Mouse (Mus musculus) limb, embryonic 13.5 days (tissue): ENCODE data around the gene Nebl. TPM values are rescaled to one million over a fixed set of nuclear protein-coding genes. Genes with fewer than 3 reads are reported as not detected.
A peak's percentile ranks its signal among the peaks of the same experiment; 100 is the strongest.

Experiments
- ATAC-seq: fragments of 200-750 bp; cut with Nextera tagmentation; 2 replicates; pipeline ENCODE4 v1.8.0; 2017; ENCODE audit warnings: low read depth, moderate number of reproducible peaks, moderate TSS enrichment; ENCODE audit not compliant: low FRiP score
- H3K27ac ChIP-seq: fragments of 300-500 bp; sonication (generic); 2 replicates; pipeline ENCODE4 v1.5.1; 2015; ENCODE audit warnings: inconsistent platforms, mild to moderate bottlenecking, moderate library complexity
- H3K27me3 ChIP-seq: fragments of 300-500 bp; sonication (generic); 2 replicates; pipeline ENCODE4 v1.6.1; 2015; ENCODE audit warnings: mild to moderate bottlenecking, inconsistent platforms
- H3K36me3 ChIP-seq: fragments of 300-500 bp; sonication (generic); 2 replicates; pipeline ENCODE4 v1.6.1; 2015; ENCODE audit warnings: inconsistent platforms, mild to moderate bottlenecking, moderate library complexity
- H3K4me1 ChIP-seq: fragments of 300-500 bp; sonication (generic); 2 replicates; pipeline ENCODE4 v1.6.1; 2015; ENCODE audit warnings: inconsistent platforms
- H3K4me2 ChIP-seq: fragments of 300-500 bp; sonication (generic); replicated peaks from 2 replicates; pipeline ENCODE4 v1.6.1; 2015; ENCODE audit warnings: inconsistent platforms, mild to moderate bottlenecking, moderate library complexity
- H3K4me3 ChIP-seq: fragments of 300-500 bp; sonication (generic); 2 replicates; pipeline ENCODE4 v1.5.1; 2015; ENCODE audit warnings: moderate library complexity, mild to moderate bottlenecking, inconsistent platforms
- H3K9ac ChIP-seq: fragments of 300-500 bp; sonication (generic); 2 replicates; pipeline ENCODE4 v1.6.1; 2015; ENCODE audit warnings: mild to moderate bottlenecking, inconsistent platforms
- H3K9me3 ChIP-seq: fragments of 300-500 bp; sonication (generic); 2 replicates; pipeline ENCODE4 v1.6.1; 2016; ENCODE audit warnings: inconsistent platforms
- WGBS: fragments of 180-500 bp; shearing (Covaris S2); methylation state at CpG from one replicate; pipeline ENCODE4 v1.1.7; 2015; 5-methylcytosine and 5-hydroxymethylcytosine counted together
- polyA plus RNA-seq: library from polyadenylated mRNA; unstranded; fragments of >200 nt; fragmentation: Nextera tagmentation; extraction: Ambion mirVana; gene quantifications from 2 replicates; pipeline ENCODE4 v1.2.1, GENCODE M21; 2015

The Nebl gene
- polyA plus RNA-seq: 16.9 and 20.8 TPM in 2 replicates

DNA sequence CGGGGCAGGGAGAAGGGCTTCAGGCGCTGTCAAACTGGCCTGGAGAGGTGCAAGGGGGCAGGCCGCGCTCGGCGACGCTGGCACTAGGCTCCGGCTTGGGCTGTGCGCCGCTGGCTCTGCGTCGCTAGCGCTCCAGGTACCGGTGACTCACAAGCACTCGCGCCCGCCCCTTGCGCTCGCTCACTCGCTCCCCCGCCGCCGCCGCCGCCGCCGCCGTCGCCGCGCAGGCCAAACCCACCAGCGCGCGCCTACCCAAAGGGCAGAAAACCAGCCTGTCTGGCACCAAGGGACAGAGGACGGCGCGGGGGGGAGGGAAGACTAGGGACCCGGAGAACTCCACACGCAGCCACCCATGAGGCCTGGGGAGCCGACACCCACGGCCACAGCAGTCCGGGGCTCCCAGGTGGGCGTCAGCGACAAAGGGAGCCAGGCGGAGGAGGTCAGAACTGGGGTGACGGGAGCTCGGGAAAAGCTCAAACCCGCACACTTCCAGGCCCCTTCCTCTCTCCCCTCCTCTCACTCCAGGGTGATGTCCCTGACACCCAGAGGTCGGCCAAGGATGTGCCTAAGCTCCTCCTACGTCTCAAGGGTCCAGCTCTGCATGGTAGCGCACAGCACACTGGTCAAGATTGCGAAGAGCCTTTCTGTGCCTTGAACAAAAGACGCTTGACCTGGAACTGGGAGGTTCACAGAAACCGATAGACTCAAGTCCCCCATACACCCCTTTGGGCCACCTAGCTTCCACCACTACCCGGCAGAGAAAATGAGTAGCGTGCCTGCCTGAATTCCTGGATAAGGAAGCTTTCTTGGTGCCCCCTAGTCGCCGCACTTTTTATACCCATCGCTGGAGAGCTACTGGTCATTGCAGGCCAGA lies at the start of gene Nebl:
Gene Nebl (minus strand): TSS at position 508 of the 874 bp plus-strand sequence.
- H3K4me1 ChIP-seq: peaks cover 20% of the 10 kb centered on the region
- peak within 1 kb of the TSS; percentile 71 for H3K9ac ChIP-seq
- H3K4me2 ChIP-seq: peak within 1 kb of the TSS; percentile 99
- H3K9me3 ChIP-seq: no peaks in the 10 kb centered on the region
- peaks cover 51% of the 10 kb centered on the region for H3K27me3 ChIP-seq
- H3K27ac ChIP-seq: no peak within 1 kb of the TSS
- no peaks in the 10 kb centered on the region for H3K36me3 ChIP-seq
- WGBS: under 1% methylated on average over 57 of the region's 59 CpGs
- peak within 1 kb of the TSS; percentile 69 for H3K4me3 ChIP-seq
- ATAC-seq: peak; percentile 83

DNA sequence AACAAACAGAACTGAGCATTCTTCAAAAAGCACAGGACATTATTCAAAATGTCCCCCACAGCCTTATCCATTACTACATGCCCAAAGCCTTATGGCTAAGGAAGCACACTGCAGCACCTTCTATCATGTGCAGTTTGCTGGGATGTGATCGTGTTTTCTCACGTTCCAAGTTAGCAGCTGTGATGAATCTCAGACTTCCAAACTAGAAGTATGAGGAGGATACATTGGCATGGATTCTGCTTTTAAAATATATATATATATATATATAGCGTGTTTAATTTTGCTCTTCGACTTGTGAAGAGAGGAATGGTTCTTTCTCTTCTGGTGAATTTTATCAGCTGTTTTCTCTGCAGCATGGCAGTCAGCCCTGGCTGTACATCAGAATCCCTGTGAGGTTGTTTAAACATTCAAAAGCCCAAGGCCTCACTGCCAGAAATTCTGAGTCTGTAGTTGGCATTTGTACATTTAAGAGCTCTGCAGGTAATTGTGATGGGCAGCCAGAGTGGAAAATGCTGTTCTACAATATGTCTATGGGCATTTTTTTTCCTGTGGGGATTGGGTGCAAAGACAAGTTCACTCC lies 39.1 kb upstream of the Nebl start:
- ATAC-seq: no peak
- no peak overlapping the region for H3K9ac ChIP-seq
- H3K36me3 ChIP-seq: no peaks in the 10 kb centered on the region
- H3K9me3 ChIP-seq: no peaks in the 10 kb centered on the region
- H3K4me2 ChIP-seq: no peak overlapping the region
- no peaks in the 10 kb centered on the region for H3K27me3 ChIP-seq
- no peaks in the 10 kb centered on the region for H3K4me1 ChIP-seq
- WGBS: 85% methylated on average over 4 of the region's 4 CpGs
- H3K27ac ChIP-seq: no peak overlapping the region
- no peak overlapping the region for H3K4me3 ChIP-seq

DNA sequence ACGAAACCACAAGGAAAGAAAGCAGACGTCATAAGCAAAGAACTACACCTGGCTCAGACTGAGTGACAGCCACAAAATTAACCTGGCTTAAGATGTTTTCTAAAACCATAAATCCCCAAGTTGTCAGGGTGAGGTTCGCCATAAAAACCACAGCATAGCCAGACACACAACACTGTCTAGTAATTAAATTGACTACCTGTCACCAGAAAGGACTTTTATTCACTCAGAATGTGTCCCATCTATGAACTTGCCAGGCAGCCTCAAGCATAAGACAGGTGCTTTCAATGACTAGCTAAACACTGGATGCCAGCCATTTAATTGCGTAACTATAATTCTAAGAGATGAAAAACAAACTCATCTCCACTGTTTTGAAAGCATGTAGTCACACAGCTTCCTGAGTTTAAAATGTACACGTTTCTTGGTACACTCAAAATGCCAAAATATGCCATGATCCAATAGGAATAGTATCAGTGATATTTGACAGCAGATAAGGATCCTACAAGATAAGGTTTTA lies 38.0 kb upstream of the Nebl start:
- Histone ChIP-seq H3K4me1 (no peaks in the 10 kb centered on the region), H3K9ac (no peak overlapping the region), H3K4me2 (no peak overlapping the region), H3K36me3 (no peaks in the 10 kb centered on the region), H3K4me3 (no peak overlapping the region), H3K27me3 (no peaks in the 10 kb centered on the region), H3K27ac (no peak overlapping the region), H3K9me3 (no peaks in the 10 kb centered on the region)
- ATAC-seq: no peak
- WGBS: 65% methylated on average over 5 of the region's 5 CpGs

DNA sequence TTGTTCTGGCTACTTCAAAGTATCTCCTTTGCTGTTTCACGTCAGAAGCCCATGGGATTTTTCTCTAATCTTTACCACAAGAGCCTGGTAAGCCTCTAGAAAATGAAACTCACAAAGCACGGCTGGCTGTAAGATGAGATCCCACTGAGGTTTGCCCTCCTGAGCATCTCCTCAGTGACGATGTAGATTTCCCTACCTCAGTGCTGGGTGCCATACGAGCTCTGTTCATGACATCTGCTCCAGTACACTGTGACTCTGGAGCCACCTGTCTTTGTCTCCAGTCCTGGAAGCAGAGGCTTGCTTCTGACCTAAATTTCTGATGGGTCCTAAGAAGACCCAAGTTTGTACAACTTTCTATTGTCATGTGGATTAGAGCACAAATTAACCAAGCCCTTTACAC lies 25.0 kb upstream of the Nebl start:
- Histone ChIP-seq H3K9ac (no peak overlapping the region), H3K4me3 (no peak overlapping the region), H3K4me1 (no peaks in the 10 kb centered on the region), H3K27ac (no peak overlapping the region), H3K9me3 (no peaks in the 10 kb centered on the region), H3K36me3 (no peaks in the 10 kb centered on the region), H3K27me3 (no peaks in the 10 kb centered on the region), H3K4me2 (no peak overlapping the region)
- ATAC-seq: no peak
- WGBS: 43% methylated on average over 4 of the region's 4 CpGs

DNA sequence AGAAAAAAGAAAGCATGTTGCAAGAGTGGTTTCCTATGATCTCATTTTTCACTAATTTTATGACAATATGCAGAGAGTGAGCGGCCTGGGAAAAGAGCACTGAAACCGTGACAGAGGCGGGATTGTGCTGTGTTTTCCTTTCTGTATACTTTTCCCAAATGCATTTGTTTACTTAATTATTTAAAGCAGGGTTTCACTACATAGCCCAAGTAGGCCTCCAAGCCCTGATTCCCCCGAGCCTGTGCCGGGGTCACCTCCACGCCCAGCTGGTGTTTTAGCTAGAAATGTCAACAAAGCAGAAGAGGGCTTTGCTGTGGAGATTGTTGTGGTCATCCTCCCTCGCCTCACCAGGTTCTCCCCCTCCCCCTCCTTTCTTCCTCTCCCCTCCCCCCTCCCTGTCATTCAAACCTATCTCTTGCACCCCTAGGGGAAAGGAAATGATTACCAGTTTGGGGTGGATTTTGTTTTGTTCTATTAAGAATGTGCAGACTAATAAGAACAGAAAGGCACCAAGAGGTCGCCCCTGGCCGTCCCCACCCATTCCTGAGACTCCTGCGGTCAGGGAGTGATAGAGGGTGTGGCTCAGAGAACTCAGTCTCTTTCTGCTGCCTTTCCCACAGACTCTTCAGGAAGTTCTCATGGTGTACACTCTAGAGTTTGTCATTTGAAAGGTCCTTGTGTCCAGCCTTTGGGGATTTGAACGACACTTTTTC lies 10.9 kb upstream of the Nebl start:
- peak overlapping the region; percentile 55; the same call in 1 of the 2 replicates for H3K27ac ChIP-seq
- H3K27me3 ChIP-seq: 0 out of 2 replicates have a peak, but pooled peaks cover 5% of the 10 kb centered on the region
- no peak overlapping the region for H3K9ac ChIP-seq
- WGBS: 4% methylated on average over 11 of the region's 11 CpGs
- no peaks in the 10 kb centered on the region for H3K36me3 ChIP-seq
- peak; percentile 72 for ATAC-seq
- H3K4me1 ChIP-seq: peaks cover 13% of the 10 kb centered on the region
- peak overlapping the region; percentile 60 for H3K4me2 ChIP-seq
- H3K9me3 ChIP-seq: no peaks in the 10 kb centered on the region
- peak overlapping the region; percentile 37 for H3K4me3 ChIP-seq

DNA sequence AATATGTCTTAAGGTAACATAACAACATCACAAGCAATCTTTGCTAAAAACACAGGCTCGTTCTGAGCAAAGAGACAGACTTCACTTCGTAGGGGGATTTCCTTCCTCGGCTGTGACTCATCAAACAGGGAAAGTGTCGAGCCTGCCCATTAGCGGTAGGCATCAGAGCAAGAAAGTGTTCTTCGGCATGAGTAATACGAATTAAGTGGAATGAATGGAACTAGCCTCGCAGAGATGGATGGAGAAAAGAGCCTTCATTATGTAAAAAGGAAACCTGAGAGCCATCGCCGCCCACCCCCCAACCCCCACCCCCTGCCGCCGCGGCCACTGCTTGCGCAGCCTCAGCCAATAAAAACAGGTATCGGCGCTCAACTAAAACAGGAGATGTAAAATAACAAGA lies 10.3 kb upstream of the Nebl start:
- H3K4me1 ChIP-seq: peaks cover 13% of the 10 kb centered on the region
- H3K4me2 ChIP-seq: peak overlapping the region; percentile 60
- ATAC-seq: peak; percentile 89
- 0 out of 2 replicates have a peak, but pooled peaks cover 5% of the 10 kb centered on the region for H3K27me3 ChIP-seq
- H3K9me3 ChIP-seq: no peaks in the 10 kb centered on the region
- WGBS: under 1% methylated on average over 16 of the region's 16 CpGs
- peak overlapping the region; percentile 37 for H3K4me3 ChIP-seq
- no peak overlapping the region for H3K9ac ChIP-seq
- peak overlapping the region; percentile 40; the same call in 1 of the 2 replicates for H3K27ac ChIP-seq
- H3K36me3 ChIP-seq: no peaks in the 10 kb centered on the region

DNA sequence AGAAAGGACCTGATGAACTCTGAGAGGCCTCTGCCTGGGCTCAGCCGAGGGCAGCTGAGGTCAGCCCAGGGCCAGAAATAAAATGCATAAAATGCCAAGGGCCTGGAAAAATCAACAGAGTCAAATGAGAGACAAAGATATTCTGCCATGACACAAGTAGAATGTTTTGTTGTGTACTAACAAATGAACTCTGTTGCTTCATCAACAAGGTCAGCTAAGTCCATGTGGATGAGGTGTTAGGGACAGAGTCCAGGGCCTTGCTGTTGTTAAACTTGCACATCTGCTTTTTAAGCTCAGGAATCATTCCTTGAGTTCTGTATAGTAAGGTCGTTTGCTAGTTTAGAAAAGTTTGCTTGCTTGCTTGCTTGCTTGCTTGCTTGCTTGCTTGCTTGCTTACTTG lies 9.2 kb upstream of the Nebl start:
- Histone ChIP-seq H3K4me1 (peaks cover 13% of the 10 kb centered on the region), H3K9me3 (no peaks in the 10 kb centered on the region), H3K4me3 (no peak overlapping the region), H3K27me3 (0 out of 2 replicates have a peak, but pooled peaks cover 5% of the 10 kb centered on the region), H3K9ac (no peak overlapping the region), H3K36me3 (no peaks in the 10 kb centered on the region), H3K27ac (no peak overlapping the region), H3K4me2 (no peak overlapping the region)
- 46% methylated on average over 2 of the region's 2 CpGs for WGBS
- ATAC-seq: no peak

DNA sequence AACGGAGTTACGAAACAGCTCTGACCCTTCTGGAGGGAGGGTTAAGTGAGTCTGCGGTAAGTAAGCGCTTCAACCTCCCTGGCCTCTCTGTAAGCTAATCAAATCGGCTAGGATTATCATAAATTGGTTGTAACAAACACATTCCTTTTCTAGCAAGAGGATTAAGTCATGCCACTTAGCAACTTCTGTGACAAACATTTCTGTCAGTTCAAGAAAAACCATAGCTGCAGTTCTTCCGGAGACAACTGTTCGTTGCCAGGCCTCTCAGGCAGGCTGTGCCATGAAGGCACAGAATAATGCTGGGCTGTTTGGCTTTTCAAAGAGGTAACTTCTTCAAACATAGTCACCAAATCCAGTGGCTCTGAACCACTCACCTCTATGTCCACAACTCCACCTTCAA lies 946 bp upstream of the Nebl start:
- H3K27me3 ChIP-seq: peaks cover 51% of the 10 kb centered on the region
- H3K27ac ChIP-seq: no peak overlapping the region
- no peak overlapping the region for H3K9ac ChIP-seq
- H3K4me2 ChIP-seq: peak overlapping the region; percentile 99
- no peaks in the 10 kb centered on the region for H3K9me3 ChIP-seq
- no peak overlapping the region for H3K4me3 ChIP-seq
- whole genome bisulfite sequencing: 42% methylated on average over 7 of the region's 7 CpGs
- peaks cover 20% of the 10 kb centered on the region for H3K4me1 ChIP-seq
- ATAC-seq: no peak
- H3K36me3 ChIP-seq: no peaks in the 10 kb centered on the region

DNA sequence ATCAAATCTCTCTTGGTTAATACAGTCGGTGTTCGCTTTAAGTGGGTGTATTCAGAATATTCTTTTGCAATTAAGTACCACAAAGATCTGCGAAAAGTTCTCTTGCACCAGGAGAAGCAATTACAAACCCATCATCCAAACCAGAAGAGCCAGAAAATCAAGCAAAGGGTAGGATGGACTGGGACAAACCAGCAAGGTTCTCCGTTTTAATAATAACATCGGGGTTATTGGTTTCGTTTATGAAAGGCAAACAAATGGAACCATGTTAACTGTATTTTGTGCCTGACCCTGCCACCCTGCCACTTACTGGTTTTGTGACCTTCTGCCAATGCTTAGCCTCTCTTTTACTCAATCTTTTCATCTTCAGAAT lies 552 bp upstream of the Nebl start:
- Histone ChIP-seq H3K36me3 (no peaks in the 10 kb centered on the region), H3K27me3 (peaks cover 51% of the 10 kb centered on the region), H3K9ac (no peak overlapping the region), H3K9me3 (no peaks in the 10 kb centered on the region), H3K4me3 (peak overlapping the region; percentile 69), H3K27ac (no peak overlapping the region), H3K4me1 (peaks cover 20% of the 10 kb centered on the region), H3K4me2 (peak overlapping the region; percentile 99)
- 13% methylated on average over 6 of the region's 6 CpGs for WGBS
- no peak for ATAC-seq

DNA sequence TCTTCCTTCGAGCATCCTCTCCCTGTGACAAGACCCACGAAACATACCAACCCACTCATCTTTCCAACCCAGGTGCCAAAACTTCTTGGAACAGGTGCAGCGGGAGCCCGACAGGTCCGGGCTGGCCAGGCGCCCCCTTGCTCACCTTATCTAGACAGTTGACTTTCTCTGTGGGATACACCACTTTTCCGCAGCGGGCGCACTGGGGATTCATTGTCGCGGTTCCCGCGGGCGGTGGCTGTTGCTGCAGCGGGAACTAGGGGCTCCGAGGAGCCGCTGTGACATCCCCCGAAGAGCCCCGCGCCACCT lies 662 bp downstream of the Nebl start:
- Histone ChIP-seq H3K9me3 (no peaks in the 10 kb centered on the region), H3K27me3 (peaks cover 51% of the 10 kb centered on the region), H3K9ac (peak overlapping the region; percentile 71), H3K4me3 (peak overlapping the region; percentile 69), H3K4me1 (peaks cover 20% of the 10 kb centered on the region), H3K36me3 (no peaks in the 10 kb centered on the region), H3K27ac (no peak overlapping the region), H3K4me2 (peak overlapping the region; percentile 99)
- whole genome bisulfite sequencing: 2% methylated on average over 20 of the region's 20 CpGs
- no peak for ATAC-seq

DNA sequence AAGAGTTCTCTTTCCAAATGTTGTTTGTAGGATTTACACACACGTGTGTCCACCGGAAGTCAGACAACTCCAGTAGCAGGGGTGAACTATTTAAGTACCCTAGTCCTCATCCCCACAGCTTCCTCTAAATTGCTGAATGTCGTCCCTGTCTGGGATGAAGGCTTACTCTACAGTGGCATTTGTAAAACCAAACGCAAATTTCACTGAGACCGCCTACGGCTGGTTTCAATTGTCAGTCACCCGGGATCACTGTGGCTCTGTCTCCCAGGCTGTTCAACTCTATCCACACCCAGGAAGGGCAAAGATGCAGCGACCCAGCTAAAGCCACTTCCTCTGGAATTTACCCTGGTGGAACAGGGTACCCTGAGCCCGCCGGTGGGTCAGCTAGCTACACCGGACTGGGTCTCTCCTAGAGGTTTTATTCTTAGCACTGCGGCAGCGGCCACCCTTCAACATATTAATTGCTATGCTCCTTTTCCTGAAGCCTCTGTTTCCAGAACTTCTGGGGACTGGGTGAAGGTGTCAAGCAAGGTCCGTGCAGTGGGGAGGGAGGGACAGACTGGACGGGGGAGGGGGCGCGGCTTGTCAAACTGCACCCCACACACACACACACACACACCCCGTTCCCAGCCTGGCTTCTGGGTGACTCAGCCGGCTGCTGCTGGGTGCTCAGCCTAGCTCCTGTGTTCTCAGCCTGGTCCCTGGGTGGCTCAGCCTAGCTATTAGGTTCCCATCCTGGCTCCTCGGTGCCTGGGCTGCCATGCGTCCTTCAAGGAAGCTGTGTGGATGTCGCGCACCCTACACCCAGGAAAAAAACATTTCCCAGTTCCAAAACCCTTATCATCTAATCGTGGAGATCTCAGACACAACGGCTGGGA lies 1.3 kb downstream of the Nebl start:
- peak overlapping the region; percentile 99 for H3K4me2 ChIP-seq
- no peaks in the 10 kb centered on the region for H3K9me3 ChIP-seq
- peak overlapping the region; percentile 71 for H3K9ac ChIP-seq
- H3K4me3 ChIP-seq: peak overlapping the region; percentile 69
- WGBS: 3% methylated on average over 25 of the region's 25 CpGs
- H3K27me3 ChIP-seq: peaks cover 51% of the 10 kb centered on the region
- no peak overlapping the region for H3K27ac ChIP-seq
- 0 out of 2 replicates have a peak, but pooled peaks have one; percentile 16 for ATAC-seq
- H3K36me3 ChIP-seq: no peaks in the 10 kb centered on the region
- peaks cover 20% of the 10 kb centered on the region for H3K4me1 ChIP-seq
